Mouse (Mus musculus) intestine, embryonic 14.5 days (tissue): ENCODE measurements around the gene Rgs6. TPM values are rescaled to one million over a fixed set of nuclear protein-coding genes. Genes with fewer than 3 reads are reported as not detected.

Source experiments
- ATAC-seq: fragments of 200-750 bp; cut with Nextera tagmentation; replicated peaks from 2 replicates; pipeline ENCODE4 v1.8.0; 2017; ENCODE audit warnings: low read depth, moderate number of reproducible peaks, moderate TSS enrichment, moderate library complexity; ENCODE audit not compliant: low FRiP score, low TSS enrichment
- DNase-seq: peaks from one replicate; pipeline ENCODE4 v3.0.0-alpha.2; 2018; ENCODE audit warnings: low spot score
- H3K27ac ChIP-seq: fragments of 300-500 bp; sonication (generic); 2 replicates; pipeline ENCODE4 v1.5.1; 2014; ENCODE audit warnings: low read depth, mild to moderate bottlenecking, control low read depth
- H3K27me3 ChIP-seq: fragments of 300-500 bp; sonication (generic); replicated peaks from 2 replicates; pipeline ENCODE4 v1.6.1; 2014; ENCODE audit warnings: low read length, control low read depth; ENCODE audit not compliant: control insufficient read depth, insufficient read depth
- H3K36me3 ChIP-seq: fragments of 300-500 bp; sonication (generic); 2 replicates; pipeline ENCODE4 v1.6.1; 2014; ENCODE audit warnings: low read length, control low read depth; ENCODE audit not compliant: control insufficient read depth, insufficient read depth
- H3K4me1 ChIP-seq: fragments of 300-500 bp; sonication (generic); replicated peaks from 2 replicates; pipeline ENCODE4 v1.6.1; 2014; ENCODE audit warnings: low read length, control low read depth, mixed read lengths; ENCODE audit not compliant: control insufficient read depth, insufficient read depth
- H3K4me2 ChIP-seq: fragments of 300-500 bp; sonication (generic); 2 replicates; pipeline ENCODE4 v1.6.1; 2014; ENCODE audit warnings: low read length
- H3K4me3 ChIP-seq: fragments of 300-500 bp; sonication (generic); 2 replicates; pipeline ENCODE4 v1.5.1; 2014; ENCODE audit warnings: low read depth, low read length, control low read depth, mixed read lengths
- H3K9ac ChIP-seq: fragments of 300-500 bp; sonication (generic); 2 replicates; pipeline ENCODE4 v1.6.1; 2014; ENCODE audit warnings: mild to moderate bottlenecking, low read length
- H3K9me3 ChIP-seq: fragments of 300-500 bp; sonication (generic); 2 replicates; pipeline ENCODE4 v1.6.1; 2016; ENCODE audit warnings: low read length, control low read depth; ENCODE audit not compliant: control insufficient read depth
- WGBS: fragments of 180-500 bp; shearing (Covaris S2); extraction: QIAGEN DNeasy Blood & Tissue Kit; methylation state at CpG from one replicate; pipeline ENCODE4 v1.1.7; 2014; 5-methylcytosine and 5-hydroxymethylcytosine counted together
- polyA plus RNA-seq: library from polyadenylated mRNA; unstranded; fragments of >200 nt; fragmentation: Nextera tagmentation; extraction: Ambion mirVana; gene quantifications from 2 replicates; pipeline ENCODE4 v1.2.1, GENCODE M21; 2014

Rgs6 gene
- polyA plus RNA-seq, 1 experiment from 2014 or later: 1.9 TPM

- Histone ChIP-seq H3K4me2 (no peak overlapping the region), H3K4me3 (no peak overlapping the region), H3K27me3 (no peaks in the 10 kb centered on the region), H3K27ac (no peak overlapping the region), H3K9me3 (no peaks in the 10 kb centered on the region), H3K36me3 (no peaks in the 10 kb centered on the region), H3K9ac (no peak overlapping the region), H3K4me1 (no peaks in the 10 kb centered on the region)
- 69% methylated on average over 3 of the region's 3 CpGs for WGBS
- ATAC-seq (no peak), DNase-seq (no peak)
Measured at GRCm38 (mm10) chr12:83128606-83129005, 540.5 kb downstream of the Rgs6 start.

- H3K9ac ChIP-seq: no peak overlapping the region
- H3K4me1 ChIP-seq: no peaks in the 10 kb centered on the region
- ATAC-seq (no peak), DNase-seq (no peak)
- no peaks in the 10 kb centered on the region for H3K27me3 ChIP-seq
- H3K27ac ChIP-seq: no peak overlapping the region
- no peaks in the 10 kb centered on the region for H3K9me3 ChIP-seq
- WGBS: 72% methylated on average over 4 of the region's 4 CpGs
- no peaks in the 10 kb centered on the region for H3K36me3 ChIP-seq
- H3K4me3 ChIP-seq: no peak overlapping the region
- H3K4me2 ChIP-seq: no peak overlapping the region
Measured at GRCm38 (mm10) chr12:83131405-83131804, 543.3 kb downstream of the Rgs6 start.

- Histone ChIP-seq H3K36me3 (no peaks in the 10 kb centered on the region), H3K27ac (no peak overlapping the region), H3K4me3 (no peak overlapping the region), H3K9ac (no peak overlapping the region), H3K4me2 (no peak overlapping the region), H3K9me3 (no peaks in the 10 kb centered on the region), H3K27me3 (no peaks in the 10 kb centered on the region), H3K4me1 (no peaks in the 10 kb centered on the region)
- DNase-seq (no peak), ATAC-seq (no peak)
- WGBS: 58% methylated on average over 6 of the region's 6 CpGs
Measured at GRCm38 (mm10) chr12:83133827-83134226, 545.7 kb downstream of the Rgs6 start.

- Histone ChIP-seq H3K9ac (no peak overlapping the region), H3K36me3 (no peaks in the 10 kb centered on the region), H3K9me3 (no peaks in the 10 kb centered on the region), H3K27me3 (no peaks in the 10 kb centered on the region), H3K4me2 (no peak overlapping the region), H3K27ac (no peak overlapping the region), H3K4me1 (no peaks in the 10 kb centered on the region), H3K4me3 (no peak overlapping the region)
- WGBS: 82% methylated on average over 5 of the region's 5 CpGs
- ATAC-seq (no peak), DNase-seq (no peak)
Measured at GRCm38 (mm10) chr12:83136031-83136430, 547.9 kb downstream of the Rgs6 start.

GRCm38 (mm10) chr12:83136460-83136859 is 548.4 kb downstream of the Rgs6 start:
- H3K4me2 ChIP-seq: no peak overlapping the region
- no peaks in the 10 kb centered on the region for H3K36me3 ChIP-seq
- H3K4me3 ChIP-seq: no peak overlapping the region
- ATAC-seq (no peak), DNase-seq (no peak)
- H3K9me3 ChIP-seq: no peaks in the 10 kb centered on the region
- H3K27ac ChIP-seq: no peak overlapping the region
- 78% methylated on average over 2 of the region's 2 CpGs for WGBS
- no peaks in the 10 kb centered on the region for H3K4me1 ChIP-seq
- no peaks in the 10 kb centered on the region for H3K27me3 ChIP-seq
- H3K9ac ChIP-seq: no peak overlapping the region

- Histone ChIP-seq H3K9ac (no peak overlapping the region), H3K27ac (no peak overlapping the region), H3K4me1 (no peaks in the 10 kb centered on the region), H3K27me3 (no peaks in the 10 kb centered on the region), H3K9me3 (no peaks in the 10 kb centered on the region), H3K4me2 (no peak overlapping the region), H3K4me3 (no peak overlapping the region), H3K36me3 (no peaks in the 10 kb centered on the region)
- WGBS: 67% methylated on average over 3 of the region's 3 CpGs
- DNase-seq: no peak
- ATAC-seq: no peak
Measured at GRCm38 (mm10) chr12:83137001-83137400, 548.9 kb downstream of the Rgs6 start.

GRCm38 (mm10) chr12:83141164-83141563 is 553.1 kb downstream of the Rgs6 start:
- no peaks in the 10 kb centered on the region for H3K27me3 ChIP-seq
- WGBS: 25% methylated on average over 2 of the region's 2 CpGs
- H3K9me3 ChIP-seq: no peaks in the 10 kb centered on the region
- no peak overlapping the region for H3K9ac ChIP-seq
- no peaks in the 10 kb centered on the region for H3K4me1 ChIP-seq
- no peaks in the 10 kb centered on the region for H3K36me3 ChIP-seq
- H3K27ac ChIP-seq: no peak overlapping the region
- ATAC-seq (no peak), DNase-seq (no peak)
- no peak overlapping the region for H3K4me3 ChIP-seq
- no peak overlapping the region for H3K4me2 ChIP-seq

GRCm38 (mm10) chr12:83142507-83142906 is 554.4 kb downstream of the Rgs6 start:
- 55% methylated on average over 2 of the region's 2 CpGs for WGBS
- DNase-seq: no peak
- H3K4me2 ChIP-seq: no peak overlapping the region
- H3K9me3 ChIP-seq: no peaks in the 10 kb centered on the region
- no peak overlapping the region for H3K4me3 ChIP-seq
- H3K27me3 ChIP-seq: no peaks in the 10 kb centered on the region
- no peaks in the 10 kb centered on the region for H3K4me1 ChIP-seq
- no peak overlapping the region for H3K27ac ChIP-seq
- no peaks in the 10 kb centered on the region for H3K36me3 ChIP-seq
- no peak overlapping the region for H3K9ac ChIP-seq
- no peak for ATAC-seq

GRCm38 (mm10) chr12:83143071-83143470 is 555.0 kb downstream of the Rgs6 start:
- DNase-seq: no peak
- no peak overlapping the region for H3K27ac ChIP-seq
- WGBS: 52% methylated on average over 3 of the region's 3 CpGs
- no peaks in the 10 kb centered on the region for H3K9me3 ChIP-seq
- no peak for ATAC-seq
- no peaks in the 10 kb centered on the region for H3K27me3 ChIP-seq
- H3K4me3 ChIP-seq: no peak overlapping the region
- no peak overlapping the region for H3K9ac ChIP-seq
- no peaks in the 10 kb centered on the region for H3K36me3 ChIP-seq
- H3K4me1 ChIP-seq: no peaks in the 10 kb centered on the region
- H3K4me2 ChIP-seq: no peak overlapping the region
